Mouse (Mus musculus) embryonic facial prominence, embryonic 11.5 days (tissue): ENCODE results near the gene Cmtm8. TPM values are rescaled to one million over a fixed set of nuclear protein-coding genes. Genes with fewer than 3 reads are reported as not detected.

Experiments used
- ATAC-seq: fragments of 200-750 bp; cut with Nextera tagmentation; replicated peaks from 2 replicates; pipeline ENCODE4 v1.8.0; 2017; ENCODE audit warnings: low read depth; ENCODE audit not compliant: insufficient number of reproducible peaks, low FRiP score, low TSS enrichment
- DNase-seq: peaks from one replicate; pipeline ENCODE4 v3.0.0-alpha.2; 2015; ENCODE audit warnings: low spot score
- H3K27ac ChIP-seq: fragments of 300-500 bp; sonication (generic); replicated peaks from 2 replicates; pipeline ENCODE4 v1.5.1; 2014; ENCODE audit warnings: mild to moderate bottlenecking, low read depth, low read length, control low read depth
- H3K27me3 ChIP-seq: fragments of 300-500 bp; sonication (generic); 2 replicates; pipeline ENCODE4 v1.6.1; 2014; ENCODE audit warnings: mild to moderate bottlenecking, low read length, moderate library complexity, mixed read lengths; ENCODE audit not compliant: control insufficient read depth, insufficient read depth
- H3K36me3 ChIP-seq: fragments of 300-500 bp; sonication (generic); replicated peaks from 2 replicates; pipeline ENCODE4 v1.6.1; 2014; ENCODE audit warnings: low read depth, mild to moderate bottlenecking, low read length, moderate library complexity, mixed read lengths; ENCODE audit not compliant: control insufficient read depth, insufficient read depth
- H3K4me1 ChIP-seq: fragments of 300-500 bp; sonication (generic); 2 replicates; pipeline ENCODE4 v1.6.1; 2014; ENCODE audit warnings: low read length, mixed read lengths; ENCODE audit not compliant: control insufficient read depth, insufficient read depth
- H3K4me2 ChIP-seq: fragments of 300-500 bp; sonication (generic); 2 replicates; pipeline ENCODE4 v1.6.1; 2014; ENCODE audit warnings: low read depth, mild to moderate bottlenecking, control low read depth, low read length, moderate library complexity
- H3K4me3 ChIP-seq: fragments of 300-500 bp; sonication (generic); 2 replicates; pipeline ENCODE4 v1.5.1; 2014; ENCODE audit warnings: low read depth, low read length, control low read depth
- H3K9ac ChIP-seq: fragments of 300-500 bp; sonication (generic); replicated peaks from 2 replicates; pipeline ENCODE4 v1.6.1; 2014; ENCODE audit warnings: mild to moderate bottlenecking, control low read depth, low read length
- H3K9me3 ChIP-seq: fragments of 300-500 bp; sonication (generic); replicated peaks from 2 replicates; pipeline ENCODE4 v1.6.1; 2016; ENCODE audit warnings: mild to moderate bottlenecking, low read length, inconsistent platforms, mixed read lengths; ENCODE audit not compliant: control insufficient read depth
- WGBS: fragments of 180-500 bp; shearing (Covaris S2); extraction: QIAGEN DNeasy Blood & Tissue Kit; methylation state at CpG from one replicate; pipeline ENCODE4 v1.1.7; 2014; 5-methylcytosine and 5-hydroxymethylcytosine counted together
- polyA plus RNA-seq: library from polyadenylated mRNA; unstranded; fragments of >200 nt; fragmentation: Nextera tagmentation; extraction: Ambion mirVana; gene quantifications from 2 replicates; pipeline ENCODE4 v1.2.1, GENCODE M21; 2014

Gene Cmtm8
- polyA plus RNA-seq, 1 experiment from 2014 or later: 17.3 TPM

GRCm38 (mm10) chr9:114855327-114855726, 11.4 kb upstream of the Cmtm8 start:
- Histone ChIP-seq H3K27me3 (no peaks in the 10 kb centered on the region), H3K9me3 (no peaks in the 10 kb centered on the region), H3K4me2 (no peak overlapping the region), H3K27ac (no peak overlapping the region), H3K36me3 (no peaks in the 10 kb centered on the region), H3K4me1 (no peaks in the 10 kb centered on the region), H3K9ac (no peak overlapping the region), H3K4me3 (no peak overlapping the region)
- 78% methylated on average over 11 of the region's 11 CpGs for WGBS
- DNase-seq (no peak), ATAC-seq (no peak)

- no peak for ATAC-seq
- Histone ChIP-seq H3K27me3 (no peaks in the 10 kb centered on the region), H3K36me3 (no peaks in the 10 kb centered on the region), H3K4me2 (no peak overlapping the region), H3K9me3 (no peaks in the 10 kb centered on the region), H3K4me1 (no peaks in the 10 kb centered on the region), H3K27ac (no peak overlapping the region), H3K9ac (no peak overlapping the region), H3K4me3 (no peak overlapping the region)
- WGBS: 66% methylated on average over 9 of the region's 9 CpGs
- no peak for DNase-seq
Measured at GRCm38 (mm10) chr9:114854686-114855085, 10.7 kb upstream of the Cmtm8 start.

- DNase-seq: no peak
- WGBS: 85% methylated on average over 15 of the region's 15 CpGs
- H3K36me3 ChIP-seq: no peaks in the 10 kb centered on the region
- ATAC-seq: no peak
- H3K4me3 ChIP-seq: no peak overlapping the region
- no peak overlapping the region for H3K27ac ChIP-seq
- H3K4me1 ChIP-seq: no peaks in the 10 kb centered on the region
- H3K4me2 ChIP-seq: no peak overlapping the region
- H3K9me3 ChIP-seq: no peaks in the 10 kb centered on the region
- no peak overlapping the region for H3K9ac ChIP-seq
- no peaks in the 10 kb centered on the region for H3K27me3 ChIP-seq
Measured at GRCm38 (mm10) chr9:114853336-114853735, 9.4 kb upstream of the Cmtm8 start.

GRCm38 (mm10) chr9:114851419-114852190, 7.6 kb upstream of the Cmtm8 start:
- Histone ChIP-seq H3K36me3 (no peaks in the 10 kb centered on the region), H3K27ac (no peak overlapping the region), H3K9ac (no peak overlapping the region), H3K9me3 (no peaks in the 10 kb centered on the region), H3K4me2 (no peak overlapping the region), H3K4me1 (no peaks in the 10 kb centered on the region), H3K4me3 (no peak overlapping the region), H3K27me3 (no peaks in the 10 kb centered on the region)
- WGBS: 60% methylated on average over 8 of the region's 8 CpGs
- ATAC-seq: no peak
- no peak for DNase-seq

- peak; percentile 49 for ATAC-seq
- peak; percentile 66 for DNase-seq
- under 1% methylated on average over 40 of the region's 40 CpGs for WGBS
- Histone ChIP-seq H3K27me3 (peaks cover 3% of the 10 kb centered on the region; the same call in 1 of the 2 replicates), H3K4me1 (no peaks in the 10 kb centered on the region), H3K4me2 (peak overlapping the region; percentile 98), H3K9me3 (no peaks in the 10 kb centered on the region), H3K27ac (no peak overlapping the region), H3K36me3 (no peaks in the 10 kb centered on the region), H3K9ac (peak overlapping the region; percentile 54), H3K4me3 (peak overlapping the region; percentile 66)
Measured at GRCm38 (mm10) chr9:114843634-114844016, 331 bp downstream of the Cmtm8 start.

- Histone ChIP-seq H3K9ac (no peak overlapping the region), H3K4me1 (no peaks in the 10 kb centered on the region), H3K4me2 (peak overlapping the region; percentile 98), H3K36me3 (no peaks in the 10 kb centered on the region), H3K27ac (no peak overlapping the region), H3K27me3 (peaks cover 3% of the 10 kb centered on the region; the same call in 1 of the 2 replicates), H3K9me3 (no peaks in the 10 kb centered on the region), H3K4me3 (peak overlapping the region; percentile 66)
- DNase-seq (peak; percentile 24), ATAC-seq (no peak)
- WGBS: 25% methylated on average over 9 of the region's 9 CpGs
Measured at GRCm38 (mm10) chr9:114842886-114843285, 1.1 kb downstream of the Cmtm8 start.

GRCm38 (mm10) chr9:114842269-114842668, 1.7 kb downstream of the Cmtm8 start:
- no peaks in the 10 kb centered on the region for H3K4me1 ChIP-seq
- WGBS: 69% methylated on average over 7 of the region's 7 CpGs
- DNase-seq: no peak
- no peak overlapping the region for H3K9ac ChIP-seq
- no peak overlapping the region for H3K4me3 ChIP-seq
- ATAC-seq: no peak
- H3K9me3 ChIP-seq: no peaks in the 10 kb centered on the region
- no peak overlapping the region for H3K4me2 ChIP-seq
- no peaks in the 10 kb centered on the region for H3K36me3 ChIP-seq
- no peak overlapping the region for H3K27ac ChIP-seq
- peaks cover 3% of the 10 kb centered on the region; the same call in 1 of the 2 replicates for H3K27me3 ChIP-seq

GRCm38 (mm10) chr9:114838870-114839269, 5.1 kb downstream of the Cmtm8 start:
- Histone ChIP-seq H3K4me3 (no peak overlapping the region), H3K27me3 (no peaks in the 10 kb centered on the region), H3K27ac (no peak overlapping the region), H3K9ac (no peak overlapping the region), H3K4me1 (no peaks in the 10 kb centered on the region), H3K36me3 (no peaks in the 10 kb centered on the region), H3K9me3 (no peaks in the 10 kb centered on the region), H3K4me2 (no peak overlapping the region)
- 80% methylated on average over 5 of the region's 5 CpGs for WGBS
- ATAC-seq (no peak), DNase-seq (no peak)
